In genomic region chr9:98492821-98493220, GRCm38 (mm10) we compare ENCODE assay signal across 30 mouse cellular contexts. TPM values are rescaled to one million over a fixed set of nuclear protein-coding genes. Genes with fewer than 3 reads are reported as not detected.
DNase-seq lines count a peak whose midpoint lies in the region; ATAC-seq and TF ChIP-seq lines count a peak whose summit lies in the region.
"Had no signal": no experiment of that assay in that cellular context is flagged by ENCODE, and none has a peak within 500 bp of the region (broad histone marks: within the 10 kb centered on the region; RNA-seq: fewer than 3 reads in every experiment).

No protein-coding gene starts in this region.

- no peak overlapping the region for H3K4me2 ChIP-seq in liver, embryonic 12.5 days
- H3K4me2 ChIP-seq in intestine, embryonic 16.5 days (ENCODE audit: low read depth, low read length), result peak overlapping the region; percentile 1; the same call in 1 of the 2 replicates
- H3K4me2 ChIP-seq in stomach, postnatal 0 days (replicated peaks; ENCODE audit: low read depth), result no peak overlapping the region; the same call in 1 of the 2 replicates
- H3K4me2 ChIP-seq: forebrain, embryonic 15.5 days; hindbrain, embryonic 15.5 days; limb, embryonic 15.5 days had no signal

- WGBS in liver, embryonic 12.5 days (ENCODE audit: insufficient replicate concordance), result 26% methylated on average over 1 of the region's 1 CpGs
- 29% methylated on average over 1 of the region's 1 CpGs for WGBS in intestine, embryonic 16.5 days
- WGBS in stomach, postnatal 0 days, result 9% methylated on average over 1 of the region's 1 CpGs

- TF ChIP-seq EP300 in MEL (IDR thresholded peaks at IDR 0.05; ENCODE audit: low read depth in 1 of 2, low read length in 2 of 2), result no peak
- no peak for TF ChIP-seq EP300 in stomach, postnatal 0 days (optimal IDR thresholded peaks at IDR 0.05)

- TF ChIP-seq RAD21 in MEL (IDR thresholded peaks at IDR 0.05; ENCODE audit: low read depth, low read length), result no peak

- DNase-seq in liver (no peak), MEL (ENCODE audit: low read depth, low spot score) (no peak)
- DNase-seq in stomach, postnatal 0 days (ENCODE audit: low spot score), result no peak
- no peak for DNase-seq in frontal cortex, adult 2 months (ENCODE audit: extremely low spot score in 1 of 2, low spot score in 1 of 2)
- no peak for DNase-seq in embryo, embryonic 10.5 days (ENCODE audit: low spot score)
- DNase-seq: adrenal gland, postnatal 14 days; cerebellum, adult 11 months; cerebellum, adult 9-11 months; gastrocnemius, adult 2 months; heart, postnatal 14 days; kidney, adult 8-10 months; kidney, postnatal 4 days; lung, postnatal 36 days; midbrain, embryonic 14.5 days; thymus, adult 2 months; thymus, postnatal 4 days had no signal

- no peaks in the 10 kb centered on the region for H3K9me3 ChIP-seq in liver, embryonic 12.5 days (replicated peaks)
- no peaks in the 10 kb centered on the region for H3K9me3 ChIP-seq in MEL (replicated peaks; ENCODE audit: insufficient read depth, low read length)
- H3K9me3 ChIP-seq in intestine, embryonic 16.5 days (ENCODE audit: control insufficient read depth, low read length), result no peaks in the 10 kb centered on the region
- no peaks in the 10 kb centered on the region for H3K9me3 ChIP-seq in stomach, postnatal 0 days (ENCODE audit: control insufficient read depth, low read length)
- H3K9me3 ChIP-seq: forebrain, embryonic 15.5 days; hindbrain, embryonic 10.5 days; hindbrain, embryonic 15.5 days; limb, embryonic 10.5 days; limb, embryonic 15.5 days; megakaryocyte, embryonic 14.5 days had no signal

- H3K27me3 ChIP-seq in liver, embryonic 12.5 days (replicated peaks), result no peaks in the 10 kb centered on the region
- no peaks in the 10 kb centered on the region for H3K27me3 ChIP-seq in MEL (ENCODE audit: control insufficient read depth in 1 of 2, insufficient read depth in 2 of 2, low read length in 2 of 2)
- H3K27me3 ChIP-seq in intestine, embryonic 16.5 days (replicated peaks; ENCODE audit: control insufficient read depth, insufficient read depth, low read length), result no peaks in the 10 kb centered on the region
- H3K27me3 ChIP-seq in stomach, postnatal 0 days (ENCODE audit: control insufficient read depth, insufficient read depth, low read length), result no peaks in the 10 kb centered on the region
- H3K27me3 ChIP-seq: forebrain, embryonic 15.5 days; hindbrain, embryonic 15.5 days; megakaryocyte, embryonic 14.5 days had no signal

- no peaks in the 10 kb centered on the region for H3K79me2 ChIP-seq in MEL (ENCODE audit: control insufficient read depth, insufficient read depth, low read length, poor library complexity)

- H3K4me3 ChIP-seq in liver, embryonic 12.5 days, result no peak overlapping the region
- H3K4me3 ChIP-seq in MEL (ENCODE audit: control insufficient read depth in 1 of 2, insufficient read depth in 1 of 2, low read depth in 2 of 2, low read length in 2 of 2), result no peak overlapping the region
- H3K4me3 ChIP-seq in intestine, embryonic 16.5 days (ENCODE audit: low read length), result peak overlapping the region; percentile 25
- H3K4me3 ChIP-seq in stomach, postnatal 0 days (ENCODE audit: low read depth, low read length), result no peak overlapping the region
- H3K4me3 ChIP-seq: forebrain, embryonic 15.5 days; gastrocnemius, adult 2 months; hindbrain, embryonic 10.5 days; hindbrain, embryonic 15.5 days; limb, embryonic 10.5 days; limb, embryonic 15.5 days; megakaryocyte, embryonic 14.5 days had no signal

- no peak for ATAC-seq in liver, embryonic 12.5 days
- ATAC-seq in intestine, embryonic 16.5 days, result peak; percentile 27; the same call in 1 of the 2 replicates
- ATAC-seq in stomach, postnatal 0 days (ENCODE audit: low FRiP score, low TSS enrichment), result peak; percentile 10; the same call in 1 of the 2 replicates
- ATAC-seq: forebrain, embryonic 15.5 days; inflammation-experienced regulatory T-cells, adult 6 months had no signal

- no peaks in the 10 kb centered on the region for H3K36me3 ChIP-seq in liver, embryonic 12.5 days
- peaks cover 0 to 38% of the 10 kb centered on the region in 2 experiments; a peak in 2 of 4 replicates for H3K36me3 ChIP-seq in MEL (ENCODE audit: control insufficient read depth in 1 of 2, insufficient read depth in 2 of 2, low read length in 2 of 2)
- no peaks in the 10 kb centered on the region for H3K36me3 ChIP-seq in intestine, embryonic 16.5 days (ENCODE audit: control insufficient read depth, insufficient read depth, low read length)
- no peaks in the 10 kb centered on the region for H3K36me3 ChIP-seq in stomach, postnatal 0 days (ENCODE audit: control insufficient read depth, insufficient read depth, low read length)
- H3K36me3 ChIP-seq: forebrain, embryonic 15.5 days; hindbrain, embryonic 10.5 days; hindbrain, embryonic 15.5 days; limb, embryonic 10.5 days; limb, embryonic 15.5 days had no signal

- no peak for TF ChIP-seq POLR2A in MEL (IDR thresholded peaks at IDR 0.05; ENCODE audit: control insufficient read depth in 1 of 2, insufficient read depth in 1 of 2, low read depth in 1 of 2, low read length in 2 of 2, poor library complexity in 1 of 2)

- no peak overlapping the region for H3K9ac ChIP-seq in liver, embryonic 12.5 days
- H3K9ac ChIP-seq in MEL (ENCODE audit: control insufficient read depth, low read depth, low read length, poor library complexity, severe bottlenecking), result no peak overlapping the region
- H3K9ac ChIP-seq in intestine, embryonic 16.5 days (ENCODE audit: low read depth, low read length), result peak overlapping the region; percentile 50
- no peak overlapping the region for H3K9ac ChIP-seq in stomach, postnatal 0 days (ENCODE audit: low read length)
- H3K9ac ChIP-seq: forebrain, embryonic 15.5 days; hindbrain, embryonic 15.5 days; limb, embryonic 15.5 days had no signal

- TF ChIP-seq CTCF in MEL (IDR thresholded peaks at IDR 0.05 in 2 of 3, conservative IDR thresholded peaks at IDR 0.05 in 1 of 3; ENCODE audit: control insufficient read depth in 1 of 3, insufficient read depth in 1 of 3, low read depth in 2 of 3, low read length in 3 of 3, poor library complexity in 1 of 3, severe bottlenecking in 1 of 3), result no peak
- TF ChIP-seq CTCF in stomach, postnatal 0 days (IDR thresholded peaks at IDR 0.05; ENCODE audit: low read depth), result no peak

- peaks cover 71% of the 10 kb centered on the region for H3K4me1 ChIP-seq in liver, embryonic 12.5 days
- H3K4me1 ChIP-seq in MEL (ENCODE audit: control insufficient read depth in 1 of 2, insufficient read depth in 2 of 2, low read length in 2 of 2), result peaks cover 12 to 45% of the 10 kb centered on the region in 2 experiments
- peaks cover 26% of the 10 kb centered on the region for H3K4me1 ChIP-seq in intestine, embryonic 16.5 days (ENCODE audit: control insufficient read depth, insufficient read depth, low read length)
- 0 out of 2 replicates have a peak, but pooled peaks cover 3% of the 10 kb centered on the region for H3K4me1 ChIP-seq in stomach, postnatal 0 days (replicated peaks; ENCODE audit: control insufficient read depth, insufficient read depth)

- H3K27ac ChIP-seq in liver, embryonic 12.5 days, result peak overlapping the region; percentile 17; the same call in 1 of the 2 replicates
- peak overlapping the region; percentile 71 for H3K27ac ChIP-seq in MEL (ENCODE audit: control insufficient read depth, low read depth, low read length)
- H3K27ac ChIP-seq in intestine, embryonic 16.5 days (ENCODE audit: low read length), result peak overlapping the region; percentile 74
- peak overlapping the region; percentile 78 for H3K27ac ChIP-seq in stomach, postnatal 0 days (replicated peaks)
- H3K27ac ChIP-seq: forebrain, embryonic 15.5 days; gastrocnemius, adult 2 months; hindbrain, embryonic 10.5 days; hindbrain, embryonic 15.5 days; kidney, postnatal 0 days; limb, embryonic 10.5 days; limb, embryonic 15.5 days had no signal

TF ChIP-seq in MEL, 35 proteins besides CTCF, POLR2A, EP300 and RAD21:
- TF ChIP-seq ETS1 (IDR thresholded peaks at IDR 0.05; ENCODE audit: low read depth, low read length), result no peak
- TF ChIP-seq TBP (IDR thresholded peaks at IDR 0.05; ENCODE audit: low read depth, low read length), result no peak
- no peak for TF ChIP-seq MYB (IDR thresholded peaks at IDR 0.05; ENCODE audit: low read depth, low read length)
- TF ChIP-seq BHLHE40 (IDR thresholded peaks at IDR 0.05; ENCODE audit: borderline replicate concordance, low read depth, low read length), result no peak
- TF ChIP-seq USF2 (IDR thresholded peaks at IDR 0.05; ENCODE audit: borderline replicate concordance in 1 of 2, insufficient read depth in 1 of 2, low read depth in 1 of 2, low read length in 2 of 2), result no peak
- no peak for TF ChIP-seq ZNF384 (IDR thresholded peaks at IDR 0.05; ENCODE audit: low read depth, low read length)
- no peak for TF ChIP-seq MAX (IDR thresholded peaks at IDR 0.05; ENCODE audit: low read length)
TF ChIP-seq in MEL: peak in this region for 0.

RNA-seq across cellular contexts. Expression of gene Rbp2, which starts 6.9 kb away (rescaled TPM):
- polyA plus RNA-seq in liver, embryonic 12.5 days (2016; fragmentation: Nextera tagmentation; extraction: Ambion mirVana), result 2.2 and 2.7 TPM in 2 replicates
- not detected in 2 replicates for total RNA-seq in MEL (2012; rRNA removed)
- under 1 TPM in 1 of 2 experiments, not detected in 1; 0.11 TPM for polyA plus RNA-seq in MEL (2012; ENCODE audit: insufficient read depth in 1 of 2, insufficient read length in 2 of 2, low read depth in 1 of 2, low replicate concordance in 2 of 2, missing spikeins in 1 of 2)
- polyA plus RNA-seq in intestine, embryonic 16.5 days (2015; fragmentation: Nextera tagmentation; extraction: Ambion mirVana), result 749 and 1,123 TPM in 2 replicates
- polyA plus RNA-seq in stomach, postnatal 0 days (2015; fragmentation: Nextera tagmentation; extraction: Ambion mirVana), result 197 and 200 TPM in 2 replicates
- 0.21 TPM in 1 of 2 replicates, not detected in the other for polyA plus RNA-seq in frontal cortex, adult 2 months (2012; rRNA removed)
- total RNA-seq: adrenal gland, postnatal 14 days; gastrocnemius, adult 2 months; heart, adult 8-10 months; heart, postnatal 14 days; left cerebral cortex, postnatal 10 days; monocyte, adult 5-6 weeks had no signal
- polyA plus RNA-seq: cortical plate, adult 2 months; inflammation-experienced regulatory T-cells, adult 6 months; midbrain, embryonic 14.5 days had no signal

Comparison
In these comparisons a context has a peak if more than half of its experiments do, and no peak if none do; other contexts are left out.
1. H3K27ac ChIP-seq: peak in every context shown above with its lines; median percentile 78 in stomach, postnatal 0 days; 74 in intestine, embryonic 16.5 days; 71 in MEL; 17 in liver, embryonic 12.5 days.
2. RNA of gene Rbp2, which starts 6.9 kb away (polyA plus RNA-seq): 749 to 1,123 TPM in intestine, embryonic 16.5 days and 197 to 200 TPM in stomach, postnatal 0 days; 2.2 to 2.7 TPM in liver, embryonic 12.5 days, 0.11 TPM in MEL and 0.21 TPM in frontal cortex, adult 2 months; every median in the first group is over 10 times any median in the second.